Mouse (Mus musculus): ENCODE data around the gene Mta2.

GRCm38 (mm10) chr19:8942276-8942964, 745 bp downstream of the Mta2 start:
- TF ChIP-seq JUND (IDR thresholded peaks at IDR 0.05; ENCODE audit: low read depth, low read length) (no peak), KAT2A (conservative IDR thresholded peaks at IDR 0.05; ENCODE audit: low read depth, low read length) (no peak; the same call in 1 of the 2 replicates), SMC3 (IDR thresholded peaks at IDR 0.05; ENCODE audit: low read depth, low read length) (no peak), POLR2A (IDR thresholded peaks at IDR 0.05; ENCODE audit: control insufficient read depth in 1 of 2, insufficient read depth in 1 of 2, low read depth in 1 of 2, low read length in 2 of 2, poor library complexity in 1 of 2) (peak in 1 of 2 experiments; percentile 29; a peak in 2 of 4 replicates), RCOR1 (IDR thresholded peaks at IDR 0.05; ENCODE audit: low read depth, low read length) (no peak), EP300 (IDR thresholded peaks at IDR 0.05; ENCODE audit: low read depth in 1 of 2, low read length in 2 of 2) (no peak)
